Mouse (Mus musculus): ENCODE data around the gene Mrps27.

Gene Mrps27

DNA sequence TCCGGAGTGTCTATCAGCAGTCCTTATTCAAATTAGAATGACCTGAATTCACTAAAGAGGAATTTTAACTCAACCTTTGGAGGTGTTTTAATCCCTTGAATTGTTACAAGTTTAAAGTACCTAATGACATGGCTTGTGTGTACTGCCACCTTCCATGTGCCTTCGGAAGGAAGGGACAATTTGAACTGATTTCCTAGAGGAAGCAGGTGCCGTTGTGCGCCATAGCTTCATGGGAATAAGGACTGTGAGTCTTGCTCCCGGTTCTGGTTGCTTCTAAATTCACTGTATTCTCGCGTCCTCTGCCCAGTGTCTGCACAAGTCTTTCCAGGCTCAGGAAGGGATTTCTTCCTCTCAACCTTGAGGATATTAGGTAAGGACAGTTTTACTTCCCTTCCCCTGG lies 41.8 kb downstream of the Mrps27 start:
- DNase-seq (ENCODE audit: low read depth in 2 of 2, low spot score in 2 of 2) = no peak

DNA sequence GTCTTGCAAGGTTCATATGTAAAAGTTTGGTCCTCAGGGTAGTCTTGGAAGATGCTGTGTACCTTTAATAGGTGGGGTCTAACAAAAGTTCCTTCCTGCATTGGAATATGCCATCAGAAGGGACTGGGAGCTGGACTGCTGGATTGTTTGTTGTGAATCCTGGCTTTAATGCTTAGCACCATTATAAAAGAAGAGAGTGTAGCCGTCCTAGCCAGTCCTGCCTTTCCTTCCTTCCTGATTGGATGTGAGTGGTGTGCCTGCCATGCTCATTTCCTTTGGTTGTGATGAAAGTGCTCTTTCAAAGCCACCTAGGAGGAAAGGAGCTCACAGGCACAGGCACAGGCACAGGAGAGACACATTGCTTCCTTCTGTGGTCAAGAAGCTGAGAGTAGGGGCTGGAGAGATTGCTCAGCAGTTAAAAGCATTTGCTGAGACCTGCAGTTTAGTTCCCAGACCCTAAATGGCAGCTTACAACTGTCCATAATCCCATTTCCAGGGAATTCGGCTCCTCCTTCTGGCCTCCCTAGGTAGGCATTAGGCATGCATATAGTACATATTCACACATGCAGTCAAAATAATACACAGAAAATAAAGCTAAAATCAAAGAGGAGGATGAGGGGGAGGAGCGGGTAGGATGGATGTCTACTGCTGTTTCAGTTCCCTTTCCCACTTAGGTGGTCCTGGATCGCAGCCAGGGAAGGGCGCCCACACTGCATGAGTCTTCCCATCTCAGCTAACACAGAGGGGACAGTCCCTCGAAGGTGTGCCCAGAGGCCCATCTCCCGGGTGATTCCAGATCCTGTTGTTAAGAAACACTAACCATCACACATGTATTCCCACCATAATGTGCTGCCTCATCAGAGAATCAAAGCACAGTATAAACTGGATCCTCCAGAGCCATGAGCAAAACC lies 43.6 kb downstream of the Mrps27 start:
- no peak for DNase-seq (ENCODE audit: low read depth in 2 of 2, low spot score in 2 of 2)

- no peak for DNase-seq (ENCODE audit: low read depth in 2 of 2, low spot score in 2 of 2)
These were observed 46.8 kb downstream of the Mrps27 start for GRCm38 (mm10) chr13:99391417-99391816.

DNA sequence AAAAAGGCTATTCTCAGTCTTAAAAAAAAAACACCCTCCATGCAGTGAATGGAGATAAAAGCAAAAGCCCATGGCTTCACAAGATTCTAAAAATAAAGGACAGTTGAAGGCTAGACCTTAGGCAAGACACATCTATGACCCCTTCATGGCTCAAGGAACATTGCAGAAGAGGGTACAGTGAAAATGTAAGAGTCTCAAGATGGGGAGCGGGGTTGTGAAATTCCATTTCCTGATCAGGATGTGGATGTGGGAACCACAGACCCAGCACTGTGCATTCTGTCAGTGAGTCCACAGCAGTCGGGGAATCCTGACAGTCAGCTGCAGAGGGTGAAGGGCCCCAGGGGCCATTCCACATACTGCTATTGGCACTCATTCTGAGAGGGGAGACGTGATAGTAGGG lies 48.5 kb downstream of the Mrps27 start:
- DNase-seq (ENCODE audit: low read depth in 2 of 2, low spot score in 2 of 2) = no peak

GRCm38 (mm10) chr13:99394694-99395093 lies 50.1 kb downstream of the Mrps27 start:
- no peak for DNase-seq (ENCODE audit: low read depth in 2 of 2, low spot score in 2 of 2)

- DNase-seq (ENCODE audit: low read depth in 2 of 2, low spot score in 2 of 2) = no peak
These were observed 50.9 kb downstream of the Mrps27 start for GRCm38 (mm10) chr13:99395531-99395930.

- no peak for DNase-seq (ENCODE audit: low read depth in 2 of 2, low spot score in 2 of 2)
These were observed 52.6 kb downstream of the Mrps27 start for GRCm38 (mm10) chr13:99397228-99397627.

DNA sequence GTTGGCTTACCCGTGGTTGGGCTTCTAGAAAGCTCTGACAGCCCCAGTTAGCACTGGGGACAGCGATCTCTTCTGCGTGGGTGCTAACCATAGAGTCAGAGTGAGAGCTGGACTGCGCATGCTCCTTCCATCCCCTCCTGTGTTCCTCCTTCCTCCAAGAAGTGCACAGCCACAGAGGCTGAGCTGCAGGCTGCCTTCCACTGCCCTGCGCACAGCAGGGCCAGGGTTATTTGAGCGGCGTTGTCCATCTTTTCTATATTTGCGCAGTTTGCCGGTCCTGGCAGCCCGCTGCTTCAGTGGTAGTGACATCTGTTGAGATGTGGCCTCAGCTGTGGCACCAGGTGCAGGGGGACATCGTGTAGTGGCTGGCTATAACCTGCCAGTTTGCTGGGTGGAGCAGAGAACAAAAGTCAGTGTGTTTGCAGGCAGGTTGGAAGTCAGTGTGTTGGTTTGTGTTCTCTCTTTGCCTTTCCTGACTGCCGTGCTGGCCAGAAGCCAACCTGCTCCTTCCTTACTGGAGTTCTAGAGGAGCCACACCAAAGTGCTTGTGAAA lies 53.6 kb downstream of the Mrps27 start:
- no peak for DNase-seq (ENCODE audit: low read depth in 2 of 2, low spot score in 2 of 2)

DNA sequence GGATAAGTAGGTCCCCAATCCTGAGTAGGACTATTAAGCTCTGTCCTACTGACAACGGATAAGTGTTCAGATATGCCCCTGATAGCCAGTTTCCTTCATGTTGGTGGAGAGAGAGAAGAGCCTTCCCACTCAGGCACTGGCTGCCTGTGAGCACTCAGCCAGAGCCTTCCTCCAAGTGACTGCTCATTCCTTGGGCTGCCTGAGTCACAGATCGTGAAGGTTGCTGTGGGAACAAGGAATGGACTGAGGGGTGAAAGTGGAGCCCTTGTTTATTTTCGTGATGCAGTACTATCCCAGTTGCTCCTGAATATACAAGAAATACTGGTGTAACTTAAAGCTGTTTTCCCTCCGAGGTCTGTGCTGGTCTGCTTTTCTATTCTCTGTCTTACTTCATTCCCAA lies 54.8 kb downstream of the Mrps27 start:
- DNase-seq (ENCODE audit: low read depth in 2 of 2, low spot score in 2 of 2) = no peak

DNA sequence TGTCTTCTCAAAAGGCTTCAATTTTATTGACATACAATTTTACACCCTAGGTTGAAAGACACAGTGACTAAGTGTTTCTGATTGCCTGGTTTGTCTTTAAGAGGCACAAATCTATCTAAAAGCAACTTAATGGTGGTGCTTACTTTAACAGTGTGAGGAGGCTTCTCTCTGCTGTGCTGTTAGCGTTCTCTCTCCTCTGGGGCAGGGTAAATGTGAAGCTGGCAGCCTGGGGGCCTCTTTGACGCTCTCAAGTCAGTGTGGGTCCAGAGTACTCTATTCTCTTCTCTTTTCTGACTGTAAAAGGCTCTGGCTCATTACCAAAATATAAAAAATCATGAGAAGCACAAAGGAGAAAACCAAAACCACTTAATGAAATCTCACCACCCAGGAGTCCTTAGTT lies 64.6 kb downstream of the Mrps27 start:
- no peak for DNase-seq (ENCODE audit: low read depth in 2 of 2, low spot score in 2 of 2)

GRCm38 (mm10) chr13:99410611-99411515 lies 66.3 kb downstream of the Mrps27 start:
- DNase-seq (ENCODE audit: low read depth in 2 of 2, low spot score in 2 of 2) = no peak

- DNase-seq (ENCODE audit: low read depth in 2 of 2, low spot score in 2 of 2) = no peak
These were observed 67.2 kb downstream of the Mrps27 start for GRCm38 (mm10) chr13:99411761-99412160.

- DNase-seq (ENCODE audit: low read depth in 2 of 2, low spot score in 2 of 2) = no peak
These were observed 68.0 kb downstream of the Mrps27 start for GRCm38 (mm10) chr13:99412477-99413080.

DNA sequence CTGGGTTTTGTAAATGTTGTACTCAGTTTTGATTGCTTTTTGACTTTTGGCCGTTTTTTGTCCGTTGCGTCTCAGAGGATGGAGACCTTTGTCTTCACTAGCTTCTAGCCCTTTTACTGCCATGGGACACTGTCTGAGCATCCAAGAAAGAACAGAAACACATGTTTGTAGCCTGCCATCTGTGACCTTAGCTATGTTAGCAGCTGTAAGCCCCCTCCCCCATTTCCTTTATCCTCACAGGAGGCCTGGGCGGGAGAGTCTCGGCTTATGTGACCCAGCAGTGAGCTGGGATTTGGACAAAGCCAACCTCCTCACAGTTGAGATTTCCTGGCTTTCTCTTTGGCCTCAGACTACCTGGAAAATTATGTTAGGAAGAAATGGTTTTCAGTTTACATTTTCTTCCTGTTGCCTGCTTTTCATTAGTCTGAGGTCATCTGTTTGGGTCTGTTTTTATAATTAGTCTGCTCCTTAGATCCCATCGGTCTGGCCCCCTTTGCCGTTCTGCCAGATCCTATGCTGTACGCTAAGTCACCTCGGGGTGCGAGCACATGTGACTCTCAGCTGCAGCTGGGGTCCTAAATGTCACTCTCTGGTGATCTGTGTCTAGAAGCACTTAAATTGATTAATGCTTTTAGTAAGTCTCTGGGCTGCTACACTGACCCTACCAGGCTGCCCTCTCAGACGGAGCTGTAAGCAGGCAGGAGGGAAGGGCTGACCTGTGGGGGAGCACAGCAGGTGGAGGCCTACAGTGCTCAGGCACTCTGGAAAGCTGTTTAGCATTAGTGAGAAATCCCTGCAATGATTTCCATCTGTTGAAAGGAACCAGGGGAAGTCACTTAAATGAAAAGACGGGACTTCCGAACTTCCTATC lies 69.1 kb downstream of the Mrps27 start:
- DNase-seq (ENCODE audit: low read depth in 2 of 2, low spot score in 2 of 2) = no peak

DNA sequence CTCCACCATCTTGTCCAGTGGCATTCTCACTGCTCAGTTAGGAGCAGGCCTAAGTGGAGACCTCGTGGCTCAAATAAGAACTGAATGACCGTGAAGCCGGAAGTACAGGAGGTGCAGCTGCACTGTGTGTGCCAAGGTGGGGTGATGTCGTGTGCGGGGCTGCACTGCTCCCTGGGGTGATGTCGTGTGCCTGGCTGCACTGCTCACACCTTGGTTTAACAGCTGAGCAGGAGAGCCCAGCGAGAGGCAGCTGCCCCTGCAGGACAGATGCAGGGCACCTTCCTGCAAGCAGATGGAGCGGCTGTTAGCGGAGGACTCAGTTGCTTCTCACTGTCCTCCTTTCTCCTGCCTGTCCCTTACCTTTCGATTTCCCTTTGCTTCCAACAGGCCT lies 69.8 kb downstream of the Mrps27 start:
- DNase-seq (ENCODE audit: low read depth in 2 of 2, low spot score in 2 of 2) = no peak

DNA sequence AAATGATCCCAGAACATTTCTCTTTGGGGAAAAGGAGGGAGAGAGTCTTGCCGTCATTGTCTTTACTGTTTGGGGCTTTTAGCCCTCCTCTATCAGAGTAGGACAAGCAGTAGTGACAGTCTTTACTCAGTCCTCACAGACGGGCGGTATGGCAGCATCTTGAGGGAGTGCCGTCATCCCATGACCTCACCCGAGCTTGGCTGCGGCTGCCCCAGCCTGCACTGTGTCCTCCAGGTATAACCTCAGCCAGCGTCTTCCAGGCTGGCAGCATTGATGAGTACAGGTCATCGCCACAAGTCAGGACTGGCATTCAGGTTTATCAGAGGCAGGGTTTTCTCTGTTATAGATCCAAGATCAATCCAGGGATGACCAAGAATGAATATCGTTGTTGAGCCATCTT lies 72.0 kb downstream of the Mrps27 start:
- no peak for DNase-seq (ENCODE audit: low read depth in 2 of 2, low spot score in 2 of 2)

DNA sequence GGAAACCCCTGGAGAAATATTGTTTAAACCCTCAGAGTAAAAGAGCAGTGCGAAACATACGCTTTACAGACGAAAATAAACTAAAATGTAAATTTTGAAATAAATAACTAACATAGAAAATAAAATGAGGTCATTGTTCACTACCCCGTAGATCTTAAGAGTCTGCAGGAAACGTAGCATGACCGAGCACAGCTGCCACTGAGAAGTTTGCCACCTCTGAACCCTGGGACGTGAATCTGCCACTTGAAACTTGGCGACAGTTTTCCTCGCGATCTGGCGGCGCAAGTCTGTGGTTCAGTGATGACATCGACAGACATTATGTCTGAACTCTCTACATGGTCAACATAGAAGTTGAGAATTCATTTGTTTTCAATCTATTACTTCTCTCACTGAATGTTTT lies 79.0 kb downstream of the Mrps27 start:
- no peak for DNase-seq (ENCODE audit: low read depth in 2 of 2, low spot score in 2 of 2)

GRCm38 (mm10) chr13:99433068-99434008 lies 88.8 kb downstream of the Mrps27 start:
- DNase-seq (ENCODE audit: low read depth in 2 of 2, low spot score in 2 of 2) = no peak

GRCm38 (mm10) chr13:99434494-99434893 lies 89.9 kb downstream of the Mrps27 start:
- DNase-seq (ENCODE audit: low read depth in 2 of 2, low spot score in 2 of 2) = no peak
